Comparison of ENCODE assay signal across 9 mouse cellular contexts in genomic region chr5:118380052-118380421, GRCm38 (mm10).
DNase-seq lines count a peak whose midpoint lies in the region; ATAC-seq and TF ChIP-seq lines count a peak whose summit lies in the region.
"Had no signal": no experiment of that assay in that cellular context is flagged by ENCODE, and none has a peak within 500 bp of the region (broad histone marks: within the 10 kb centered on the region; RNA-seq: fewer than 3 reads in every experiment).

No protein-coding gene starts in this region.

- 0 out of 2 replicates have a peak overlapping the region, but pooled peaks have one; percentile 44 for H3K9ac ChIP-seq in kidney, embryonic 14.5 days (ENCODE audit: low read depth, low read length)
- H3K9ac ChIP-seq in embryonic facial prominence, embryonic 13.5 days = 0 out of 2 replicates have a peak overlapping the region, but pooled peaks have one; percentile 67
- H3K9ac ChIP-seq in intestine, embryonic 16.5 days (ENCODE audit: low read depth, low read length) = no peak overlapping the region; the same call in 1 of the 2 replicates
- no peak overlapping the region for H3K9ac ChIP-seq in midbrain, postnatal 0 days (replicated peaks; ENCODE audit: low read length, poor library complexity, severe bottlenecking)

- H3K4me3 ChIP-seq in kidney, embryonic 14.5 days (ENCODE audit: low read length) = peak overlapping the region; percentile 46; the same call in 1 of the 2 replicates
- peak overlapping the region; percentile 50 for H3K4me3 ChIP-seq in embryonic facial prominence, embryonic 13.5 days
- peak overlapping the region; percentile 48 for H3K4me3 ChIP-seq in intestine, embryonic 16.5 days (ENCODE audit: low read length)
- H3K4me3 ChIP-seq in midbrain, postnatal 0 days (ENCODE audit: low read depth, low read length) = peak overlapping the region; percentile 46; the same call in 1 of the 2 replicates

- ATAC-seq in kidney, embryonic 14.5 days (ENCODE audit: low FRiP score, low TSS enrichment) = no peak; the same call in 1 of the 2 replicates
- ATAC-seq in embryonic facial prominence, embryonic 13.5 days (ENCODE audit: insufficient number of reproducible peaks, insufficient read depth, low FRiP score, low TSS enrichment, low read depth) = no peak
- no peak for ATAC-seq in intestine, embryonic 16.5 days
- ATAC-seq in midbrain, postnatal 0 days (ENCODE audit: low FRiP score) = peak; percentile 31; the same call in 1 of the 2 replicates

- peak overlapping the region; percentile 68; the same call in 1 of the 2 replicates for H3K27ac ChIP-seq in kidney, embryonic 14.5 days (ENCODE audit: low read depth, low read length)
- H3K27ac ChIP-seq in embryonic facial prominence, embryonic 13.5 days = peak overlapping the region; percentile 87
- peak overlapping the region; percentile 55; the same call in 1 of the 2 replicates for H3K27ac ChIP-seq in intestine, embryonic 16.5 days (ENCODE audit: low read length)
- H3K27ac ChIP-seq in midbrain, postnatal 0 days (ENCODE audit: low read depth, low read length) = no peak overlapping the region

- peaks cover 34% of the 10 kb centered on the region for H3K4me1 ChIP-seq in kidney, embryonic 14.5 days (ENCODE audit: control insufficient read depth, insufficient read depth, low read length)
- H3K4me1 ChIP-seq in embryonic facial prominence, embryonic 13.5 days = peaks cover 52% of the 10 kb centered on the region
- peaks cover 20% of the 10 kb centered on the region for H3K4me1 ChIP-seq in intestine, embryonic 16.5 days (ENCODE audit: control insufficient read depth, insufficient read depth, low read length)
- H3K4me1 ChIP-seq in midbrain, postnatal 0 days (ENCODE audit: insufficient read depth, low read length) = peaks cover 14% of the 10 kb centered on the region; the same call in 1 of the 2 replicates

- H3K4me2 ChIP-seq in kidney, embryonic 14.5 days (replicated peaks; ENCODE audit: low read depth, low read length) = peak overlapping the region; percentile 72
- H3K4me2 ChIP-seq in embryonic facial prominence, embryonic 13.5 days = peak overlapping the region; percentile 86
- H3K4me2 ChIP-seq in intestine, embryonic 16.5 days (ENCODE audit: low read depth, low read length) = peak overlapping the region; percentile 87; the same call in 1 of the 2 replicates
- H3K4me2 ChIP-seq in midbrain, postnatal 0 days (ENCODE audit: low read depth, low read length, poor library complexity, severe bottlenecking) = peak overlapping the region; percentile 80

- DNase-seq in kidney, adult 18-20 months = no peak
- DNase-seq in midbrain, postnatal 0 days (ENCODE audit: low spot score) = no peak
- no peak for DNase-seq in thymus, postnatal 14 days
- DNase-seq in spleen, postnatal 10 days (ENCODE audit: low spot score in 2 of 2) = no peak
- no peak for DNase-seq in cerebellum, postnatal 36 days
- DNase-seq: cerebellum, adult 9-11 months had no signal

- H3K9me3 ChIP-seq in kidney, embryonic 14.5 days (ENCODE audit: control insufficient read depth, low read length) = no peaks in the 10 kb centered on the region
- no peaks in the 10 kb centered on the region for H3K9me3 ChIP-seq in embryonic facial prominence, embryonic 13.5 days
- no peaks in the 10 kb centered on the region for H3K9me3 ChIP-seq in intestine, embryonic 16.5 days (ENCODE audit: control insufficient read depth, low read length)
- no peaks in the 10 kb centered on the region for H3K9me3 ChIP-seq in midbrain, postnatal 0 days (ENCODE audit: low read length)

- no peak for TF ChIP-seq CTCF in midbrain, postnatal 0 days (IDR thresholded peaks at IDR 0.05)

- peaks cover 4% of the 10 kb centered on the region; the same call in 1 of the 2 replicates for H3K27me3 ChIP-seq in kidney, embryonic 14.5 days (ENCODE audit: control insufficient read depth, insufficient read depth, low read length)
- H3K27me3 ChIP-seq in embryonic facial prominence, embryonic 13.5 days = no peaks in the 10 kb centered on the region
- H3K27me3 ChIP-seq in intestine, embryonic 16.5 days (replicated peaks; ENCODE audit: control insufficient read depth, insufficient read depth, low read length) = 0 out of 2 replicates have a peak, but pooled peaks cover 5% of the 10 kb centered on the region
- H3K27me3 ChIP-seq in midbrain, postnatal 0 days (ENCODE audit: insufficient read depth, low read length) = peaks cover 7% of the 10 kb centered on the region; the same call in 1 of the 2 replicates

- H3K36me3 ChIP-seq in kidney, embryonic 14.5 days (ENCODE audit: control insufficient read depth, insufficient read depth, low read length) = no peaks in the 10 kb centered on the region
- H3K36me3 ChIP-seq in embryonic facial prominence, embryonic 13.5 days = no peaks in the 10 kb centered on the region
- no peaks in the 10 kb centered on the region for H3K36me3 ChIP-seq in intestine, embryonic 16.5 days (ENCODE audit: control insufficient read depth, insufficient read depth, low read length)
- no peaks in the 10 kb centered on the region for H3K36me3 ChIP-seq in midbrain, postnatal 0 days (ENCODE audit: insufficient read depth, low read length)

- WGBS in kidney, embryonic 14.5 days = 16% methylated on average over 5 of the region's 5 CpGs
- 24% methylated on average over 5 of the region's 5 CpGs for WGBS in embryonic facial prominence, embryonic 13.5 days
- WGBS in intestine, embryonic 16.5 days = 20% methylated on average over 5 of the region's 5 CpGs
- WGBS in midbrain, postnatal 0 days = 21% methylated on average over 5 of the region's 5 CpGs

Comparison
In these comparisons a context has a peak if more than half of its experiments do, and no peak if none do; other contexts are left out.
1. H3K9ac ChIP-seq: peak in kidney, embryonic 14.5 days (single experiment) and embryonic facial prominence, embryonic 13.5 days (single experiment); none in intestine, embryonic 16.5 days (single experiment) and midbrain, postnatal 0 days (single experiment).
2. Peak in every context shown above with its lines, with median percentiles within 50 percentile points of each other: H3K4me2 ChIP-seq and H3K4me3 ChIP-seq.